In the genomic region with DNA sequence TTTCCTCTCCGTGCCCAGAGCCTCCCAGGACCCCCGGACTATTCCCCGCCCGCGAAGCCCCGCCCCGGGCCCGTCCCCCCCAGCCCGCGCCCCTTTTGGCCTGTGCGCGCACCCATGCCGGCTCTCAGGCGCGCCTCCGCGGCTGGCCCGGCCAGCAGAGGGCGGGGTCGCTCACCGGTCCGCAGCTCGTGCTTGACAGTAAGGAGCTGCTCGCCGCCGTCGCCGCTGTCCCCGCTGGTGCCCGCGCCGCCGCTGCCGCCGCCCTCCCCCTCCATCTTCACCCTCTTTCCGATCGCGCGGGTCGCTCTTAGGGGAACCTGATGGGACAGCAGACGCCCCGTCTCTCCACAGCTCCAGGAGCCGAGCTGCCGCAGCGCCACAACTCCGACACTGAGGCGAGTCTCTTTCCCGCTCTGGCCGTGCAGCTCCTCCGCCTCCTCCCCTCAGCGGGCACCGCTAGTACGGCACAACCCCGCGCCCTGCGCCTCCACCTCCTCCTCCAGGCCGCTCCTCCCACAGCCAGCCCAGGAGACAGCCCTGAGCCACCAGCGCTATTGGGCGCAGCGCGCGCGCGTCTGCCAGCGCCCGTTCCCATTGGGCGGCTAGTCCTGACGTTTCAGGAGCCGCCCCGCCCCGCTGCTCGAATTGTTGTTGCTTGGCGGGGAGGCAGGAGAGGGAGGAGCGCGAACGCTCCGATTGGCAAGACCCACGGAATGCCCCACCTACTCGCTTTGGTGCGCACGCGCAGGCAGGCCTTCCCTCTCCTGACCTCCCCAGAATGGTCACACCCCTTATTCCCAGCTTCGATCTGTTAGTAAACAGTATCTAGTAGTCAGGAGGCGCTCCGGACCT, we compare ENCODE assay signal across 7 mouse cellular contexts. TPM values are rescaled to one million over a fixed set of nuclear protein-coding genes. Genes with fewer than 3 reads are reported as not detected.
A peak's percentile ranks its signal among the peaks of the same experiment; 100 is the strongest.
DNase-seq lines count a peak whose midpoint lies in the region; ATAC-seq and TF ChIP-seq lines count a peak whose summit lies in the region.

No protein-coding gene starts in this region.

- intact Hi-C loops in left cerebral cortex, postnatal 4 days (cut with DNase I), result loop anchor here (5.0 kb wide), 1 partner anchor 112 kb away; no protein-coding TSS in a partner anchor

- TF ChIP-seq CTCF in intestine, postnatal 0 days (IDR thresholded peaks at IDR 0.05; ENCODE audit: low read depth), result peak; percentile 73
- TF ChIP-seq CTCF in small intestine, adult 2 months (IDR thresholded peaks at IDR 0.05; ENCODE audit: extremely low read depth, insufficient read length, insufficient replicate concordance, low read depth, low read length), result peak; percentile 48; the same call in 1 of the 2 replicates

- H3K27ac ChIP-seq in embryonic facial prominence, embryonic 10.5 days (replicated peaks), result peak overlapping the region; percentile 95
- peak overlapping the region; percentile 91 for H3K27ac ChIP-seq in intestine, postnatal 0 days (ENCODE audit: low read depth, low read length)
- peak overlapping the region; percentile 95 for H3K27ac ChIP-seq in midbrain, embryonic 12.5 days (replicated peaks)
- peak overlapping the region; percentile 93 for H3K27ac ChIP-seq in small intestine, adult 2 months (ENCODE audit: insufficient read depth, low read depth, low read length)

- peak; percentile 99 for DNase-seq in adrenal gland, postnatal 10 days
- DNase-seq in embryonic facial prominence, embryonic 10.5 days (ENCODE audit: low spot score), result peak; percentile 100
- peak; percentile 92 for DNase-seq in gonadal fat pad, adult 2 months (ENCODE audit: low read depth)
- peak; percentile 100 for DNase-seq in left cerebral cortex, postnatal 4 days

- peaks cover 16% of the 10 kb centered on the region for H3K4me1 ChIP-seq in embryonic facial prominence, embryonic 10.5 days
- no peaks in the 10 kb centered on the region; the same call in 1 of the 2 replicates for H3K4me1 ChIP-seq in intestine, postnatal 0 days (replicated peaks; ENCODE audit: control insufficient read depth, insufficient read depth, low read length)
- peaks cover 9% of the 10 kb centered on the region for H3K4me1 ChIP-seq in midbrain, embryonic 12.5 days
- peaks cover 3% of the 10 kb centered on the region; the same call in 1 of the 2 replicates for H3K4me1 ChIP-seq in small intestine, adult 2 months (ENCODE audit: control insufficient read depth, insufficient read depth, insufficient read length, low read length)

- TF ChIP-seq POLR2A in small intestine, adult 2 months (IDR thresholded peaks at IDR 0.05; ENCODE audit: low read depth, low read length), result peak; percentile 78; the same call in 1 of the 2 replicates

- H3K36me3 ChIP-seq in embryonic facial prominence, embryonic 10.5 days (replicated peaks), result no peaks in the 10 kb centered on the region
- no peaks in the 10 kb centered on the region for H3K36me3 ChIP-seq in intestine, postnatal 0 days (ENCODE audit: control insufficient read depth, insufficient read depth)
- no peaks in the 10 kb centered on the region for H3K36me3 ChIP-seq in midbrain, embryonic 12.5 days
- H3K36me3 ChIP-seq in small intestine, adult 2 months (ENCODE audit: control insufficient read depth, insufficient read depth, low read length), result no peaks in the 10 kb centered on the region

- 0 out of 2 replicates have a peak, but pooled peaks cover 3% of the 10 kb centered on the region for H3K9me3 ChIP-seq in embryonic facial prominence, embryonic 10.5 days
- no peaks in the 10 kb centered on the region for H3K9me3 ChIP-seq in intestine, postnatal 0 days (ENCODE audit: control insufficient read depth)
- no peaks in the 10 kb centered on the region for H3K9me3 ChIP-seq in midbrain, embryonic 12.5 days

- H3K4me2 ChIP-seq in intestine, postnatal 0 days (replicated peaks; ENCODE audit: low read depth), result peak overlapping the region; percentile 88
- H3K4me2 ChIP-seq in midbrain, embryonic 12.5 days (replicated peaks), result peak overlapping the region; percentile 91

- ATAC-seq in intestine, postnatal 0 days, result peak; percentile 100
- peak; percentile 100 for ATAC-seq in midbrain, embryonic 12.5 days (ENCODE audit: low FRiP score, low read depth)

- peak overlapping the region; percentile 83 for H3K4me3 ChIP-seq in embryonic facial prominence, embryonic 10.5 days
- H3K4me3 ChIP-seq in intestine, postnatal 0 days (ENCODE audit: low read depth, low read length), result peak overlapping the region; percentile 59
- peak overlapping the region; percentile 77 for H3K4me3 ChIP-seq in midbrain, embryonic 12.5 days
- peak overlapping the region; percentile 82 for H3K4me3 ChIP-seq in small intestine, adult 2 months (ENCODE audit: low read depth, low read length)

- peak overlapping the region; percentile 77 for H3K9ac ChIP-seq in intestine, postnatal 0 days (ENCODE audit: low read depth, low read length)
- H3K9ac ChIP-seq in midbrain, embryonic 12.5 days (replicated peaks), result peak overlapping the region; percentile 76

- no peaks in the 10 kb centered on the region for H3K27me3 ChIP-seq in embryonic facial prominence, embryonic 10.5 days (replicated peaks; ENCODE audit: low read depth, poor library complexity, severe bottlenecking)
- no peaks in the 10 kb centered on the region for H3K27me3 ChIP-seq in intestine, postnatal 0 days (replicated peaks; ENCODE audit: control insufficient read depth, insufficient read depth, low read length)
- 0 out of 2 replicates have a peak, but pooled peaks cover 5% of the 10 kb centered on the region for H3K27me3 ChIP-seq in midbrain, embryonic 12.5 days
- no peaks in the 10 kb centered on the region for H3K27me3 ChIP-seq in small intestine, adult 2 months (ENCODE audit: control insufficient read depth, insufficient read depth, low read length)

- under 1% methylated on average over 84 of the region's 85 CpGs for WGBS in embryonic facial prominence, embryonic 10.5 days
- under 1% methylated on average over 78 of the region's 85 CpGs for WGBS in intestine, postnatal 0 days
- under 1% methylated on average over 81 of the region's 85 CpGs for WGBS in midbrain, embryonic 12.5 days
- WGBS in small intestine, adult 2 months, result 1% methylated on average over 82 of the region's 85 CpGs

RNA-seq across cellular contexts. Expression of a gene that starts 2.0 kb away (rescaled TPM):
- total RNA-seq in adrenal gland, postnatal 10 days (2021), result 10 to 100 TPM; 15.1 to 19.0 TPM
- polyA plus RNA-seq in embryonic facial prominence, embryonic 10.5 days (2016; fragmentation: Nextera tagmentation; extraction: Ambion mirVana), result 3.6 and 3.7 TPM in 2 replicates
- 2.1 and 2.2 TPM in 2 replicates for polyA plus RNA-seq in gonadal fat pad, adult 2 months (2012; rRNA removed)
- 1.2 TPM in 2 replicates for polyA plus RNA-seq in intestine, postnatal 0 days (2015; fragmentation: Nextera tagmentation; extraction: Ambion mirVana)
- total RNA-seq in left cerebral cortex, postnatal 4 days (2021), result 10 to 100 TPM; 29.9 to 32.4 TPM
- polyA plus RNA-seq in midbrain, embryonic 12.5 days (2016; fragmentation: Nextera tagmentation; extraction: Ambion mirVana), result 6.2 and 6.4 TPM in 2 replicates
- polyA plus RNA-seq in small intestine, adult 2 months (2012; rRNA removed), result 0.62 TPM in 2 replicates

RNA-seq across cellular contexts. Expression of a gene that starts 54.0 kb away (rescaled TPM):
- 10 to 100 TPM; 14.8 to 18.1 TPM for total RNA-seq in adrenal gland, postnatal 10 days (2021)
- polyA plus RNA-seq in embryonic facial prominence, embryonic 10.5 days (2016; fragmentation: Nextera tagmentation; extraction: Ambion mirVana), result 0.24 TPM in 1 of 2 replicates, not detected in the other
- polyA plus RNA-seq in gonadal fat pad, adult 2 months (2012; rRNA removed), result 9.2 and 12.0 TPM in 2 replicates
- 2.3 and 2.6 TPM in 2 replicates for polyA plus RNA-seq in intestine, postnatal 0 days (2015; fragmentation: Nextera tagmentation; extraction: Ambion mirVana)
- total RNA-seq in left cerebral cortex, postnatal 4 days (2021), result 1 to 10 TPM; 5.0 to 5.3 TPM
- polyA plus RNA-seq in midbrain, embryonic 12.5 days (2016; fragmentation: Nextera tagmentation; extraction: Ambion mirVana), result 0.80 and 1.2 TPM in 2 replicates
- polyA plus RNA-seq in small intestine, adult 2 months (2012; rRNA removed), result 14.6 and 21.8 TPM in 2 replicates

Comparison
In these comparisons a context has a peak if more than half of its experiments do, and no peak if none do; other contexts are left out.
1. Peak in every context shown above with its lines: DNase-seq, ATAC-seq, H3K4me3 ChIP-seq and H3K27ac ChIP-seq.